Mouse (Mus musculus) hindbrain, postnatal 0 days (tissue): ENCODE results near the gene Rps8. TPM values are rescaled to one million over a fixed set of nuclear protein-coding genes. Genes with fewer than 3 reads are reported as not detected.

Experiments
- ATAC-seq: fragments of 200-750 bp; cut with Nextera tagmentation; 2 replicates; pipeline ENCODE4 v1.8.0; 2017; ENCODE audit warnings: mild to moderate bottlenecking, moderate TSS enrichment, moderate library complexity
- DNase-seq: peaks from one replicate; pipeline ENCODE4 v3.0.0-alpha.2; 2015; ENCODE audit warnings: low spot score
- H3K27ac ChIP-seq: fragments of 300-500 bp; sonication (generic); 2 replicates; pipeline ENCODE4 v1.5.1; 2014; ENCODE audit warnings: mild to moderate bottlenecking
- H3K27me3 ChIP-seq: fragments of 300-500 bp; sonication (generic); 2 replicates; pipeline ENCODE4 v1.6.1; 2014; ENCODE audit warnings: low read length, mixed read lengths; ENCODE audit not compliant: insufficient read depth
- H3K36me3 ChIP-seq: fragments of 300-500 bp; sonication (generic); 2 replicates; pipeline ENCODE4 v1.6.1; 2014; ENCODE audit warnings: low read length, mixed read lengths; ENCODE audit not compliant: insufficient read depth
- H3K4me1 ChIP-seq: fragments of 300-500 bp; sonication (generic); 2 replicates; pipeline ENCODE4 v1.6.1; 2014; ENCODE audit warnings: antibody characterized with exemption, low read length, mixed read lengths; ENCODE audit not compliant: insufficient read depth
- H3K4me2 ChIP-seq: fragments of 300-500 bp; sonication (generic); 2 replicates; pipeline ENCODE4 v1.6.1; 2014; ENCODE audit warnings: low read depth, mild to moderate bottlenecking, low read length, moderate library complexity, mixed read lengths
- H3K4me3 ChIP-seq: fragments of 300-500 bp; sonication (generic); 2 replicates; pipeline ENCODE4 v1.5.1; 2014; ENCODE audit warnings: low read length
- H3K9ac ChIP-seq: fragments of 300-500 bp; sonication (generic); replicated peaks from 2 replicates; pipeline ENCODE4 v1.6.1; 2014; ENCODE audit warnings: mild to moderate bottlenecking, low read length, moderate library complexity, mixed read lengths
- H3K9me3 ChIP-seq: fragments of 300-500 bp; sonication (generic); 2 replicates; pipeline ENCODE4 v1.6.1; 2016; ENCODE audit warnings: low read length, mixed read lengths
- CTCF ChIP-seq: IDR thresholded peaks from 2 replicates; pipeline ENCODE4 v1.5.1; 2016; ENCODE audit warnings: antibody characterized with exemption, control low read depth, low read depth
- WGBS: fragments of 180-500 bp; shearing (Covaris S2); extraction: QIAGEN DNeasy Blood & Tissue Kit; methylation state at CpG from one replicate; pipeline ENCODE4 v1.1.7; 2014; 5-methylcytosine and 5-hydroxymethylcytosine counted together
- polyA plus RNA-seq: library from polyadenylated mRNA; unstranded; fragments of >200 nt; fragmentation: Nextera tagmentation; extraction: Ambion mirVana; gene quantifications from 2 replicates; pipeline ENCODE4 v1.2.1, GENCODE M21; 2015
- total RNA-seq: library from RNA; depleted of rRNA; stranded (reverse); fragments of >200 nt; gene quantifications from 2 replicates; pipeline ENCODE4 v1.2.3, GENCODE M21; 2014

The Rps8 gene
- total and polyA plus RNA-seq, 2 experiments from 2014 or later: 470 to 523 TPM

GRCm38 (mm10) chr4:117131890-117132793, 23.9 kb downstream of the Rps8 start:
- no peaks in the 10 kb centered on the region for H3K9me3 ChIP-seq
- H3K4me3 ChIP-seq: peak overlapping the region; percentile 79
- H3K9ac ChIP-seq: peak overlapping the region; percentile 87
- DNase-seq: peak; percentile 50
- no peaks in the 10 kb centered on the region for H3K27me3 ChIP-seq
- peaks cover 38% of the 10 kb centered on the region for H3K36me3 ChIP-seq
- H3K27ac ChIP-seq: peak overlapping the region; percentile 90; the same call in 1 of the 2 replicates
- 10% methylated on average over 7 of the region's 7 CpGs for WGBS
- ATAC-seq: no peak; the same call in 1 of the 2 replicates
- 0 out of 2 replicates have a peak, but pooled peaks cover 8% of the 10 kb centered on the region for H3K4me1 ChIP-seq
- H3K4me2 ChIP-seq: peak overlapping the region; percentile 72
- no peak for TF ChIP-seq CTCF

GRCm38 (mm10) chr4:117131198-117131597, 24.8 kb downstream of the Rps8 start:
- ATAC-seq (no peak), DNase-seq (no peak)
- Histone ChIP-seq H3K4me3 (no peak overlapping the region), H3K9ac (0 out of 2 replicates have a peak overlapping the region, but pooled peaks have one; percentile 87), H3K27ac (no peak overlapping the region), H3K9me3 (no peaks in the 10 kb centered on the region), H3K36me3 (peaks cover 40% of the 10 kb centered on the region), H3K4me1 (0 out of 2 replicates have a peak, but pooled peaks cover 8% of the 10 kb centered on the region), H3K4me2 (no peak overlapping the region; the same call in 1 of the 2 replicates), H3K27me3 (no peaks in the 10 kb centered on the region)
- TF ChIP-seq CTCF: no peak
- 43% methylated on average over 6 of the region's 6 CpGs for WGBS

- H3K9me3 ChIP-seq: no peaks in the 10 kb centered on the region
- no peak overlapping the region for H3K9ac ChIP-seq
- H3K4me1 ChIP-seq: 0 out of 2 replicates have a peak, but pooled peaks cover 8% of the 10 kb centered on the region
- DNase-seq: no peak
- no peak overlapping the region for H3K27ac ChIP-seq
- peaks cover 40% of the 10 kb centered on the region for H3K36me3 ChIP-seq
- H3K4me3 ChIP-seq: no peak overlapping the region
- ATAC-seq: no peak
- 44% methylated on average over 6 of the region's 6 CpGs for WGBS
- no peak overlapping the region for H3K4me2 ChIP-seq
- no peak for TF ChIP-seq CTCF
- no peaks in the 10 kb centered on the region for H3K27me3 ChIP-seq
Measured at GRCm38 (mm10) chr4:117130790-117131189, 25.3 kb downstream of the Rps8 start.

- no peaks in the 10 kb centered on the region for H3K9me3 ChIP-seq
- H3K9ac ChIP-seq: no peak overlapping the region
- no peak for TF ChIP-seq CTCF
- H3K27me3 ChIP-seq: no peaks in the 10 kb centered on the region
- H3K4me2 ChIP-seq: no peak overlapping the region
- peaks cover 40% of the 10 kb centered on the region for H3K36me3 ChIP-seq
- H3K27ac ChIP-seq: no peak overlapping the region
- H3K4me1 ChIP-seq: peaks cover 16% of the 10 kb centered on the region
- 92% methylated on average over 33 of the region's 33 CpGs for WGBS
- ATAC-seq (no peak), DNase-seq (no peak)
- no peak overlapping the region for H3K4me3 ChIP-seq
Measured at GRCm38 (mm10) chr4:117127991-117128686, 27.9 kb downstream of the Rps8 start.

DNA sequence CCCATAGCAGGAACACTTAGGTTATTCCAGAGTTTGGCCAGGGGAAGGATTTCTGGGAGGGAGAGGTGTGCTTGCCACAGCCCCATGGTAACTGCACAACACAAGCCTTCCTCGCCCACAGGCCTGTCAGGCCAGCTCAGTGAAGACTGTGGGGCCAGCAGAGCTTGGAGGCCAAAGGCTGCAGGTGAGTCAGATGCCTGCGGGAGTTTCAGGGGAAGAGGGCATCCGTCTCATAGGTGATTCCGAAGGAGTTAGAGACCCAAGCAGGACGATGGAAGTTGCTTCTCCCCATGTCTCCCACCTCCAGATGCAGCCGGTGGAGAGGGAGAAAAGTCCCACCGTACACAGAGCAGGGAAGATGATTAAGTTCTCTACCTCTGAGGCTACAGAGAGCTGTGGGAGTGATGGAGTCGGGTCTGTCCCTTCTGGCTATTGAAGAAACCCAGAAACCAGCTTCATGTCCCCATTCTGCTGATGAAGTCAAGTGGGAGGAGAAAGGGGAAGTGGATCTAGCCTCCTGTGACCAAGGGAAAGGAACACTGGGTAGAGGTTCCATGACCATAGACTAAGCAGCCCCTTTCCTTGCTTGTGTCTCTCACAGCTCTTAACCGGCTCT, 29.3 kb downstream of the Rps8 start, which contains the start of gene Tctex1d4:
Gene Tctex1d4 (plus strand): TSS at position 120 of the 616 bp plus-strand sequence.
- Histone ChIP-seq H3K4me1 (peaks cover 11% of the 10 kb centered on the region), H3K36me3 (peaks cover 40% of the 10 kb centered on the region), H3K9ac (peak within 1 kb of the TSS; percentile 33; the same call in 1 of the 2 replicates), H3K4me3 (no peak within 1 kb of the TSS), H3K4me2 (no peak within 1 kb of the TSS), H3K27ac (peak within 1 kb of the TSS; percentile 80), H3K27me3 (no peaks in the 10 kb centered on the region), H3K9me3 (no peaks in the 10 kb centered on the region)
- ATAC-seq (no peak), DNase-seq (no peak)
- TF ChIP-seq CTCF: no peak
- 83% methylated on average over 9 of the region's 9 CpGs for WGBS
